Mouse (Mus musculus): ENCODE data around the gene Cfap65. TPM values are rescaled to one million over a fixed set of nuclear protein-coding genes. Genes with fewer than 3 reads are reported as not detected.

The Cfap65 gene
- total and polyA plus RNA-seq, 2 experiments, result not detected

DNA sequence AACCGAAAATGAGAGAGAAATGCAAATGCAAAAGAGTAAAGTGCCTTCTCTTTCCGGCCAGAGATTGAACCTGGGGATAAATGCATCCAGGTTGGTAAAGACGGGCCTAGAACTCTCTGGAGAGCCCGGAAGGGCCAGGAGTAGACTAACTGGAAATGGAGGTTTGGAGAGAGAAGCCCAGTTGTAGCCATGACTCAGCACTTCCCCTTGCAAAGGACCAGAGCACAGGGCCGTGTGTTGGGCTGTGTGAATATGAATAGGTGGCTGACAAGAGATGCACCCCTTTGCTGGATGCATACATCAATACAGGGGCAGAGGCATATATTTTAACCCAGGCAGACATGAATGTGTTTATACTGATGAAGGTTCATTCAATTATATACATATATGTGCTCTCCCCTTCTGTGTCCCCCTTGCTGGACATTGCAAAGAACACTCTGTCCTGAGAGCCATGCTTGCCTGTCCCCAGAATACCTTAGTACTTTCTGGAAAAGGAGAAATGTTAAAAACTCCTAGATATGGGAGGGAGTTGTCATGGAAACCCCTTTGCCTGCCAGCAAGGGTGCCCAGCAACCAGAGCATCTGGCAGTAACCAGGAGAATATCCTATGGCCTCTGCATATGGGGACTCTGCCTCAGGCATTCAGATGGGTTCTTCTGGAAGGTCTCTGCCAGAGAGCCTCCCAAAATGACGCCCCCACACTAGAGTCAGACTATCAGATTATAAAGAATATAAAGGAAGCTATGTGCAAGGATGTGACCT lies 76.0 kb downstream of the Cfap65 start:
- peaks cover 25% of the 10 kb centered on the region for H3K27me3 ChIP-seq (ENCODE audit: control insufficient read depth, insufficient read depth, low read length)
- no peaks in the 10 kb centered on the region for H3K36me3 ChIP-seq (ENCODE audit: control insufficient read depth, insufficient read depth, low read length)

DNA sequence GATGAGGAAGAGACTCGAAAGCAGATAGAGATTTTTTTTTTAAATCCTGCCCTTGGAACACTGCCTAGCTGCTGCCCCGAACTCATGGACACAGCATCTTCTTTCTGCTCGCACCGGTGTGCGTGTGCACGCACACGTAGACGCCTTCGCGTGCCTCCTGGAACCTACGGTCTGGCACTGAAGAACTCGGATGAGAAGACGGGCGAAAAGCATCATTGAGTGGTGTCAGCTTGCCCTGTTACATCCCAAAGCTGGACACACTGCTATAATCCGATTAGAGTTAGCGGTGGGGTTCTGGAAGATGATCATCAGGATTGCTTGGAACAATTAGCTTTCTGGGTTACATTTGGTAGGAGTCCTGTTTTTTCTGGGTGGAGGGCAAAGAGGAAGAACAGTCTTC lies 76.6 kb downstream of the Cfap65 start:
- no peak for DNase-seq (ENCODE audit: extremely low read depth, low read depth, low spot score)
- TF ChIP-seq CTCF (IDR thresholded peaks at IDR 0.05; ENCODE audit: low read depth, low read length) (no peak), POLR2A (IDR thresholded peaks at IDR 0.05; ENCODE audit: extremely low read depth, insufficient read depth, low read length) (no peak)
- 15% methylated on average over 16 of the region's 16 CpGs for WGBS
- H3K79me2 ChIP-seq (ENCODE audit: control insufficient read depth, insufficient read depth, low read length), result no peaks in the 10 kb centered on the region
- H3K27ac ChIP-seq (replicated peaks; ENCODE audit: insufficient read depth, low read depth, low read length), result no peak overlapping the region
- H3K4me3 ChIP-seq (ENCODE audit: insufficient read depth, low read depth, low read length), result no peak overlapping the region
- H3K9ac ChIP-seq (ENCODE audit: low read depth, low read length), result no peak overlapping the region
- H3K27me3 ChIP-seq (ENCODE audit: control insufficient read depth, insufficient read depth, low read length), result peaks cover 31% of the 10 kb centered on the region
- no peaks in the 10 kb centered on the region for H3K36me3 ChIP-seq (ENCODE audit: control insufficient read depth, insufficient read depth, low read length)
- H3K4me1 ChIP-seq (ENCODE audit: control insufficient read depth, insufficient read depth, low read length), result no peaks in the 10 kb centered on the region; the same call in 1 of the 2 replicates

More for the DNA sequence above, 76.0 kb downstream of the Cfap65 start:
- 52% methylated on average over 6 of the region's 6 CpGs for WGBS
- H3K27ac ChIP-seq (replicated peaks; ENCODE audit: insufficient read depth, low read depth, low read length), result no peak overlapping the region
- TF ChIP-seq POLR2A (IDR thresholded peaks at IDR 0.05; ENCODE audit: extremely low read depth, insufficient read depth, low read length) (no peak), CTCF (IDR thresholded peaks at IDR 0.05; ENCODE audit: low read depth, low read length) (no peak)
- H3K79me2 ChIP-seq (ENCODE audit: control insufficient read depth, insufficient read depth, low read length), result no peaks in the 10 kb centered on the region
- H3K9ac ChIP-seq (ENCODE audit: low read depth, low read length), result no peak overlapping the region
- H3K4me1 ChIP-seq (ENCODE audit: control insufficient read depth, insufficient read depth, low read length), result no peaks in the 10 kb centered on the region; the same call in 1 of the 2 replicates
- no peak for DNase-seq (ENCODE audit: extremely low read depth, low read depth, low spot score)
- no peak overlapping the region for H3K4me3 ChIP-seq (ENCODE audit: insufficient read depth, low read depth, low read length)

DNA sequence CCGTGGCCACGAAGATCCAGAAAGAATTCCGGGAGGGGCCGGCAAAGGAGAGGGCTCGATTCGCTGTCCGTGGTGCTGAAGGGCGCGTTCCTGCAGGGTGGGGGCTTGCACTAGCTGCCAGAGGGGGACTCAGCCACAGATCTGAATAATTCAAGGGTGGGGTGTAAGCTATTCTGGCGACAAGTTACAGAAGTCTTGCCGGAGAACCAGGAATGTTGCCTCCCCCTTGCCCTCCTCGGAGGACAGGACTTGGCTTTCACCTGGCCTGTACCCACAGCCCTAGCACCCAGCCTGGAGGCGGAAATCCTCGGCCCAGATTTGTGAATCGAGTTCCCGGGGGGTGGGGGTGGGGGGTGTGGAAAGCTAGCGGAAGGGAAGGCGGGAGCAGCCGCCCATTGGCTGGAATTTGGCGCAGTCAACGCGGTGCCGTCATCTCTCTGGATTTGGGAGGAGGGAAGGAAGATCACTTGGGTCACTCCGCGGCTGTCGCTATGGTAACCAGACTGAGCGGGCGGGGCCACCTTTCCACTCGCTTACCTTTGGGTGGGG lies 77.2 kb downstream of the Cfap65 start:
- H3K36me3 ChIP-seq (ENCODE audit: control insufficient read depth, insufficient read depth, low read length), result no peaks in the 10 kb centered on the region
- no peak for DNase-seq (ENCODE audit: extremely low read depth, low read depth, low spot score)
- TF ChIP-seq POLR2A (IDR thresholded peaks at IDR 0.05; ENCODE audit: extremely low read depth, insufficient read depth, low read length) (no peak), CTCF (IDR thresholded peaks at IDR 0.05; ENCODE audit: low read depth, low read length) (no peak)
- no peak overlapping the region for H3K4me3 ChIP-seq (ENCODE audit: insufficient read depth, low read depth, low read length)
- H3K79me2 ChIP-seq (ENCODE audit: control insufficient read depth, insufficient read depth, low read length), result no peaks in the 10 kb centered on the region
- no peaks in the 10 kb centered on the region; the same call in 1 of the 2 replicates for H3K4me1 ChIP-seq (ENCODE audit: control insufficient read depth, insufficient read depth, low read length)
- H3K9ac ChIP-seq (ENCODE audit: low read depth, low read length), result no peak overlapping the region
- H3K27me3 ChIP-seq (ENCODE audit: control insufficient read depth, insufficient read depth, low read length), result peaks cover 33% of the 10 kb centered on the region
- WGBS, result 1% methylated on average over 29 of the region's 29 CpGs
- H3K27ac ChIP-seq (replicated peaks; ENCODE audit: insufficient read depth, low read depth, low read length), result no peak overlapping the region

DNA sequence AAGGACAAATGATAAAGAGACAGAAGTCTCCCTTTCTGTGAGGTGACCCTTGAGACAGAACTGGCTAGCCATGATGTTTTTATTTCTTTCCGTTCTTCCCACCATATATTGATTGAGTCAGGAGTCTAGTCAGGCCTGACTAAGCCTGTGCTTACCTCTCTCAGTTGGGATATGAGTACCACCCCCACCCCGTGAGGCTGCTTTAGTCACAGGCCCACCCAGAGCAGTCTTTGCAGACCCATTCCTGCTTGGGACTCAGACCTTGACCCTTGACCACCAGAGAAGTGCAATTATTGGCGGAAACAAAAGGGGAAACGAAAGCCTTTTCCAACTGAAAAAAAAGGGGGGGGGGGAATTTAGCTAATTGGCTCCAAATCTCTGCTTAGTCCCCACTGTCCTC lies 77.7 kb downstream of the Cfap65 start:
- H3K79me2 ChIP-seq (ENCODE audit: control insufficient read depth, insufficient read depth, low read length), result no peaks in the 10 kb centered on the region
- WGBS, result 8% methylated on average over 4 of the region's 4 CpGs
- DNase-seq (ENCODE audit: extremely low read depth, low read depth, low spot score), result no peak
- H3K27me3 ChIP-seq (ENCODE audit: control insufficient read depth, insufficient read depth, low read length), result peaks cover 33% of the 10 kb centered on the region
- no peaks in the 10 kb centered on the region for H3K36me3 ChIP-seq (ENCODE audit: control insufficient read depth, insufficient read depth, low read length)
- H3K4me1 ChIP-seq (ENCODE audit: control insufficient read depth, insufficient read depth, low read length), result no peaks in the 10 kb centered on the region; the same call in 1 of the 2 replicates
- H3K9ac ChIP-seq (ENCODE audit: low read depth, low read length), result no peak overlapping the region
- TF ChIP-seq CTCF (IDR thresholded peaks at IDR 0.05; ENCODE audit: low read depth, low read length) (no peak), POLR2A (IDR thresholded peaks at IDR 0.05; ENCODE audit: extremely low read depth, insufficient read depth, low read length) (no peak)
- no peak overlapping the region for H3K27ac ChIP-seq (replicated peaks; ENCODE audit: insufficient read depth, low read depth, low read length)
- H3K4me3 ChIP-seq (ENCODE audit: insufficient read depth, low read depth, low read length), result no peak overlapping the region

DNA sequence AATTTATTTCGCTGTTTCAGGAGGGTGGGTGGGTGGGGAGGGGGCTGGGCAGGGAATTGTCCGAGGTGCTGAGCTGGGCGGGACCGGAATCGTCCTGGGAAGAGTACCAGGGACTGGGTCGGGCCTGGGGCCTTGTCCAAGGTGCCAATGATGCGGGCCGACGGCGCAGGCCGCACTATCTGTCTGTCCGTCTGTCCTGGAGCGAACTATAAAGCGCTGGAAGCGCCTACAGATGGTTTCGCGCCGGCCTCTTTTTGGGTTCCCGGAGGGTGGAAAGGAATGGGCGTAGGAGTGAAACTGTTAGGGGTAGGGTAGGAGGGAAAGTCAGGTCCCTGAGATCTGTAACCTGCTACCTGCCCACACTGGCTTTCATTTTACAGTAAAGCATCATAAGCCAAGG lies 78.2 kb downstream of the Cfap65 start:
- no peak for TF ChIP-seq POLR2A (IDR thresholded peaks at IDR 0.05; ENCODE audit: extremely low read depth, insufficient read depth, low read length)
- TF ChIP-seq CTCF (IDR thresholded peaks at IDR 0.05; ENCODE audit: low read depth, low read length), result no peak
- WGBS, result 9% methylated on average over 20 of the region's 20 CpGs
- no peaks in the 10 kb centered on the region for H3K79me2 ChIP-seq (ENCODE audit: control insufficient read depth, insufficient read depth, low read length)
- no peak overlapping the region for H3K4me3 ChIP-seq (ENCODE audit: insufficient read depth, low read depth, low read length)
- H3K4me1 ChIP-seq (ENCODE audit: control insufficient read depth, insufficient read depth, low read length), result no peaks in the 10 kb centered on the region; the same call in 1 of the 2 replicates
- H3K27me3 ChIP-seq (ENCODE audit: control insufficient read depth, insufficient read depth, low read length), result peaks cover 33% of the 10 kb centered on the region
- no peak overlapping the region for H3K27ac ChIP-seq (replicated peaks; ENCODE audit: insufficient read depth, low read depth, low read length)
- no peaks in the 10 kb centered on the region for H3K36me3 ChIP-seq (ENCODE audit: control insufficient read depth, insufficient read depth, low read length)
- H3K9ac ChIP-seq (ENCODE audit: low read depth, low read length), result no peak overlapping the region
- DNase-seq (ENCODE audit: extremely low read depth, low read depth, low spot score), result no peak

GRCm38 (mm10) chr1:74856791-74857190 lies 78.6 kb downstream of the Cfap65 start:
- Histone ChIP-seq H3K79me2 (ENCODE audit: control insufficient read depth, insufficient read depth, low read length) (no peaks in the 10 kb centered on the region), H3K4me3 (ENCODE audit: insufficient read depth, low read depth, low read length) (no peak overlapping the region), H3K36me3 (ENCODE audit: control insufficient read depth, insufficient read depth, low read length) (no peaks in the 10 kb centered on the region), H3K4me1 (ENCODE audit: control insufficient read depth, insufficient read depth, low read length) (no peaks in the 10 kb centered on the region; the same call in 1 of the 2 replicates), H3K27ac (replicated peaks; ENCODE audit: insufficient read depth, low read depth, low read length) (no peak overlapping the region), H3K9ac (ENCODE audit: low read depth, low read length) (no peak overlapping the region), H3K27me3 (ENCODE audit: control insufficient read depth, insufficient read depth, low read length) (peaks cover 33% of the 10 kb centered on the region)
- WGBS, result 5% methylated on average over 7 of the region's 7 CpGs
- TF ChIP-seq CTCF (IDR thresholded peaks at IDR 0.05; ENCODE audit: low read depth, low read length), result no peak
- no peak for TF ChIP-seq POLR2A (IDR thresholded peaks at IDR 0.05; ENCODE audit: extremely low read depth, insufficient read depth, low read length)
- DNase-seq (ENCODE audit: extremely low read depth, low read depth, low spot score), result no peak
